Mouse (Mus musculus) colon, adult 2 months (tissue): ENCODE results near the gene Prkaca. TPM values are rescaled to one million over a fixed set of nuclear protein-coding genes. Genes with fewer than 3 reads are reported as not detected.

Experiments used
- polyA plus RNA-seq: library from polyadenylated mRNA; depleted of rRNA; stranded (reverse); fragments of >200 nt; gene quantifications from 2 replicates; pipeline ENCODE4 v1.2.3, GENCODE M21; 2012; rRNA removed

Gene Prkaca
- 58.4 and 58.7 TPM in 2 replicates for polyA plus RNA-seq

DNA sequence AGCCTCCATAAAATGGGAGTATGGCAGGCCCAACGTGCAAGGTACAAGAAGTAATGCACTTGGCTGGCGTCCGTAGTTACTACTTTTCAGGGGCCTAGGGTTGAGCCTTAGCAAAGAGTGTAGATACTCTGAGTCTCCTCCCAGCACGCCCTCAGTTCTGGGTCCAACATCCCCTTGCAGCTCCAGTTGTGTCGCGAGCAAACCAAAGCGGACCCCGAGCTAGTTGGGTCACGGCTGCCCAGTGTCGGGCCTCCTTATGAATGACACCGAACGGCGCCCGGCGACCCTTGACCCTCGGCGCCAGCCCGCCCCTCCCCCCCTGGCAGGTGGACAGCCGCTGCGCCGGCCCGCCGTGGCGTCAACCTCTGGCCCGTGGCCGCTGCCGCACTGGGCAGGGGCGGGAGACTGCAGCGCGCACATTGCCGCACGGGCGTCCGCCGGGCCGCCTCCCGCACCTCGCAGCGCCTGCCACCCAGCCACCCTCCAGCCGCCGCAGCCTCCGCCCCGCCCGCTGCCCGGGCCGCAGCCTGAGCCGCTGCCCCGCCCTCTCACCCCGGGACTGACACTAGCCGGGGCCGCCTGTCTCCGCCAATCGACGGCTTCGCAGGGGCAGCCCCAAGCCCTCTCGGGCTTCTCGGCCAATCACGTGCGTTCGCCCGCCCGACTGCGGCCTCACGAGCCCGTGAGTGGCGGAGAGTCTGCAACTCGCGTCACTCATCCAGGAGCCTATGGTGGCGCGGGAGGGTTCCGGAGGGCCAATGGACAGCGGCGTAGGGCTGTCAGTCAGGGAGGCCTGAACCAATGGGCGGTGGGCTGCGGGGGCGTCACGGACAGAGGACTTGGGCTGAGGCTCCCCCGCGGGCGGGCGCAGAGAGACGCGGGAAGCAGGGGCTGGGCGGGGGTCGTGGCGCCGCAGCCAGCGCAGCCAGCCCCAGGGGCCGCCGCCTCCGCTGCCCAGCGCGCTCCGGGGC lies at the start of gene Prkaca:
Gene Prkaca (plus strand): TSS at position 844 of the 971 bp plus-strand sequence.

DNA sequence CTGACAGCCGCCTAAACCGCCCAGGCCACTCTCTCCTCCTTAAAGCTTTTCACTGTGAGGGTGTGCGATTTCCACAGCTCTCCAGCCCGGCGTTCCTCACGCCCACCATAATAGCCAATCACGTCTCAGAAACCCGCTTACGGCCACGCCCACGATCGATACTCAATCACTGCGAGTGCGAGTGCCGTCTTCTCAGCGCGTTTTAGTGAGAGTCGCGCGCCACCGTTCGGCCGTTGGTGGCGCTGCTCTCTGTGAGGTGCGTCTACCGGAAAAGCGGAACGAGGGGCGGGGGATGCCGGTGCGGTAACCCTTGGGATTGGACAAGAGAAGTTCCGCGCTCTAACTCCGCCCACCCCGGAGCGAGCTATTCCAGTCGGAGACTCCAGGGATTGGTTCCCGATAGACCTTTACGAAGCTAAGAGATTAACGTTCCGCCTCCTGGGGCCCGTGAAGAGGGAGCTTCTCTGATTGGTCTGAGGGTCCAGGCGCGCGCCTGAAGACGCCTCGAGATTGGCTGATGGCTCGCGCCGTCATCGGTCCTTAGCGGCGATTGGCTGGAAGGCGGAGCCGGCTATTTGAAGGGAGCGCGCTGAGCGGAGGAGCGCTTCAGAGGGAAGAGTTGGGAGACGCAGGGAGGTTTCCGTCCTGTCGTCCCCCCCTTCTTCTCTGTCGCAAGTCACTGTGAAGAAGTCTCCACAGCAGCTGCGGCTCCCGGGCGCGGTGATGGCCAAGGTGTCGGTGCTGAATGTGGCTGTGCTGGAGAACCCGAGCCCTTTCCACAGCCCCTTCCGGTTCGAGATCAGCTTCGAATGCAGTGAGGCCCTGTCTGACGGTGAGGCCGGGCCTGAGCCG lies 17.5 kb upstream of the Prkaca start, which contains the start of the genes Gm10644 and Asf1b:
Gene Gm10644 (minus strand): TSS at position 100 of the 852 bp plus-strand sequence.
Gene Asf1b (plus strand): TSS at position 402 of the 852 bp plus-strand sequence.

DNA sequence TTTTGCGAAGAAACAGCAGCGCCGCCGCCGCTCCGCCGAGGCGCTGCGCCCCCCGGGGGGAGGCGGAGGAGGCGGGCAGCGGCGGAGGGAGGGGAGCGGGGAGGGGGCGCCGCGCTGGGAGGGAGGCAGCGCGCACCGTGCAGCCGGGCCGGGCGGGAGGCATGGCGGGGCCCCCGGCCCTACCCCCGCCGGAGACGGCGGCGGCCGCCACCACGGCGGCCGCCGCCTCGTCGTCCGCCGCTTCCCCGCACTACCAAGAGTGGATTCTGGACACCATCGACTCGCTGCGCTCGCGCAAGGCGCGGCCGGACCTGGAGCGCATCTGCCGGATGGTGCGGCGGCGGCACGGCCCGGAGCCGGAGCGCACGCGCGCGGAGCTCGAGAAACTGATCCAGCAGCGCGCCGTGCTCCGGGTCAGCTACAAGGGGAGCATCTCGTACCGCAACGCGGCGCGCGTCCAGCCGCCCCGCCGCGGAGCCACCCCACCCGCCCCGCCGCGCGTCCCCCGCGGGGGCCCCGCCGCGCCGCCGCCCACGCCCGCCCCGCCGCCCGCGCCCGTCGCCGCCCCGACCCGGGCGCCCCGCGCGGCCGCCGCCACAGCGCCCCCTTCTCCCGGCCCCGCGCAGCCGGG lies 24.8 kb downstream of the Prkaca start, which contains the start of gene Samd1:
Gene Samd1 (plus strand): TSS at position 162 of the 631 bp plus-strand sequence.

GRCm38 (mm10) chr8:84001281-84002000 lies 28.6 kb downstream of the Prkaca start, which contains the start of gene 1700067K01Rik:
1700067K01Rik (plus strand) TSS chr8:84001502.

DNA sequence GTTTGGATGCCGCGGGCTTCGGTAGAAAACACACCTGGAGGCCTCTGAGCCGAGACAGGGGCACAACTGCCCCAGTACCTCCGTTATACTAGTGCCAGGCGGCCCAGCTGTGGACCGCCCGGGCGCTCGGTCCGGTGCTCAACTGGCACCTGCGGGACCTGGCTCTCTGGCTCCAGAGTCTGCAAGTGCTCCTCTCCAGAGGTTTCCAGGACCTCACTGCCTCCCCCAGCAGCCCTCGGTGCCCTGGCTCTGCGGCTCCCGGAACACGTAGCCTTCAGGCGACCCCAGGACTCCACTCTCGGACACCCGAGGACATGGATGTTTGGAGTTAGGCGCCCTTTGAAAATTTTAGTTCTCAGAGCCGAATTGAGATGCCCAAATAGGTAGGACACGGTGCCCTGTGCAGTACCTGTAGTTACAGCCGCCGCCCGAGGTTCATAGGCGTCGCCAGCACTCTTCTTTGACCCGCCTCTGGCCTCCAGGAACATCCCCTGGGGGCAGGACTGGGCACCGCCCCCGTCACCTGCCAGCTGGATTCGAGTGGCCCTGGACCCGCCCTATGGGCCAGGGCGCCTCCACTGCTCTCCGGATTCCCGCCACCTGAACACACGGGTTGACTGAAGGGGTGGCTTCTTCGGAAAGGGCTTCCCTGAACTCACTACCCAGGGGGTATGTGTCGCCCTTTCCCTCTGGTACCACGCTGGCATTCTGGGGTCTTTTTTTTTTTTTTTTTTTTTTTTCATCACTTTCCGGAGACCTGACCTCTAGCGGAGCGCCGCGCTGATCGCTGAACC lies 39.1 kb downstream of the Prkaca start, which contains the start of gene 2210011C24Rik:
Gene 2210011C24Rik (minus strand): TSS at position 467 of the 794 bp plus-strand sequence.

GRCm38 (mm10) chr8:84021096-84021495 lies 48.3 kb downstream of the Prkaca start, which contains the start of gene Palm3:
Palm3 (plus strand) TSS chr8:84021471.

GRCm38 (mm10) chr8:84042066-84042947 lies 69.5 kb downstream of the Prkaca start, which contains the start of gene Il27ra:
Il27ra (minus strand) TSS chr8:84042589.

DNA sequence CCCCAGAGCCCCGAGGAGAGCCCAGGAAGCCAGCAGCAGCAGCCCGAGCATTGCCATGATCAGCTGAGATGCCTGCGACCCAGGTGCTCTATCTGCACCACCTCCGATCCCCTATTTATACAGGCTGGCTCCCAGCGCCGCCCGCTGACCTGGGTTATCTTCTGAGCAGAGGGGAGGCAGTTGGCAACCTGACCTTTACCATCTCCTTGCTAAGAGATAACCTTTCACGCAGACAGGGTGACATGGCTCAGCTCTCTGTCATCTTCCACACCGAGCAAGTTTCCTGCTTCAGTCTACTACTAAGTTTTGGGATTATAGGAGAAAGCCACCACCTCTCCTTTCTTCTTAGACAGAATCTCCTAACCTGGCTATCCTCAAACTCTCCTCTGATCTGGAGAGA lies 72.1 kb downstream of the Prkaca start, which contains the start of gene Rln3:
Gene Rln3 (minus strand): TSS at position 101 of the 400 bp plus-strand sequence.

Other genes starting within 250 kb of the Prkaca start
- 69.7 and 76.2 TPM in 2 replicates for gene Adgre5, start 231.7 kb upstream of the Prkaca start, polyA plus RNA-seq
- gene Adgrl1, start 72.9 kb upstream of the Prkaca start, polyA plus RNA-seq, result 37.4 and 40.7 TPM in 2 replicates
- gene Gm10644, start 17.8 kb upstream of the Prkaca start, polyA plus RNA-seq, result 0.50 and 0.92 TPM in 2 replicates
- 23.6 and 30.4 TPM in 2 replicates for gene Asf1b, start 17.5 kb upstream of the Prkaca start, polyA plus RNA-seq
- gene Samd1, start 24.7 kb downstream of the Prkaca start, polyA plus RNA-seq, result 40.8 and 46.4 TPM in 2 replicates
- 0.08 and 0.22 TPM in 2 replicates for gene 1700067K01Rik, start 28.5 kb downstream of the Prkaca start, polyA plus RNA-seq
- 19.5 and 23.1 TPM in 2 replicates for gene 2210011C24Rik, start 39.2 kb downstream of the Prkaca start, polyA plus RNA-seq
- 0.09 TPM in 1 of 2 replicates, not detected in the other for gene Palm3, start 48.5 kb downstream of the Prkaca start, polyA plus RNA-seq
- gene Il27ra, start 69.6 kb downstream of the Prkaca start, polyA plus RNA-seq, result 2.8 and 3.3 TPM in 2 replicates
- 0.50 TPM in 1 of 2 replicates, not detected in the other for gene Rln3, start 72.0 kb downstream of the Prkaca start, polyA plus RNA-seq
- gene Gm10643, start 92.1 kb downstream of the Prkaca start, polyA plus RNA-seq, result 0.44 and 0.49 TPM in 2 replicates
- gene Rfx1, start 93.8 kb downstream of the Prkaca start, polyA plus RNA-seq, result 36.9 and 44.9 TPM in 2 replicates
- 69.0 and 79.6 TPM in 2 replicates for gene Dcaf15, start 131.8 kb downstream of the Prkaca start, polyA plus RNA-seq
- 2.7 and 3.7 TPM in 2 replicates for gene Podnl1, start 153.0 kb downstream of the Prkaca start, polyA plus RNA-seq
- 52.7 and 53.1 TPM in 2 replicates for gene Cc2d1a, start 174.9 kb downstream of the Prkaca start, polyA plus RNA-seq
- 0.84 and 0.97 TPM in 2 replicates for gene 4930432K21Rik, start 175.0 kb downstream of the Prkaca start, polyA plus RNA-seq
- 0.19 and 0.41 TPM in 2 replicates for gene Nanos3, start 212.2 kb downstream of the Prkaca start, polyA plus RNA-seq